Comparison of ENCODE assay signal across 30 mouse cellular contexts in genomic region chr11:94350337-94350736, GRCm38 (mm10). TPM values are rescaled to one million over a fixed set of nuclear protein-coding genes. Genes with fewer than 3 reads are reported as not detected.
DNase-seq lines count a peak whose midpoint lies in the region; ATAC-seq and TF ChIP-seq lines count a peak whose summit lies in the region.
"Had no signal": no experiment of that assay in that cellular context is flagged by ENCODE, and none has a peak within 500 bp of the region (broad histone marks: within the 10 kb centered on the region; RNA-seq: fewer than 3 reads in every experiment).

No protein-coding gene starts in this region.

- peak overlapping the region; percentile 9; the same call in 1 of the 2 replicates for H3K9ac ChIP-seq in liver, embryonic 14.5 days (replicated peaks)
- H3K9ac ChIP-seq: embryonic facial prominence, embryonic 13.5 days; heart, embryonic 15.5 days; hindbrain, embryonic 12.5 days; midbrain, embryonic 12.5 days; neural tube, embryonic 12.5 days had no signal

- H3K4me1 ChIP-seq in liver, embryonic 14.5 days (replicated peaks; ENCODE audit: control insufficient read depth in 2 of 2, insufficient read depth in 2 of 2, low read length in 1 of 2) = peaks cover 16 to 25% of the 10 kb centered on the region in 2 experiments
- peaks cover 11% of the 10 kb centered on the region; the same call in 1 of the 2 replicates for H3K4me1 ChIP-seq in forebrain, embryonic 10.5 days
- H3K4me1 ChIP-seq: embryonic facial prominence, embryonic 13.5 days; midbrain, embryonic 12.5 days; neural tube, embryonic 12.5 days had no signal

- H3K27ac ChIP-seq in liver, embryonic 14.5 days = peak overlapping the region; percentile 67
- H3K27ac ChIP-seq in forebrain, embryonic 10.5 days = no peak overlapping the region
- H3K27ac ChIP-seq: embryonic facial prominence, embryonic 13.5 days; heart, embryonic 10.5 days; heart, embryonic 15.5 days; hindbrain, embryonic 12.5 days; kidney, postnatal 0 days; midbrain, embryonic 12.5 days; neural tube, embryonic 12.5 days had no signal

- no peak for TF ChIP-seq EP300 in liver, embryonic 14.5 days (IDR thresholded peaks at IDR 0.05; ENCODE audit: low read depth)

- no peaks in the 10 kb centered on the region; the same call in 1 of the 2 replicates for H3K27me3 ChIP-seq in liver, embryonic 14.5 days (ENCODE audit: control insufficient read depth, insufficient read depth, low read length)
- peaks cover 29% of the 10 kb centered on the region for H3K27me3 ChIP-seq in forebrain, embryonic 10.5 days (ENCODE audit: poor library complexity, severe bottlenecking)
- H3K27me3 ChIP-seq: embryonic facial prominence, embryonic 13.5 days; neural tube, embryonic 12.5 days had no signal

- H3K9me3 ChIP-seq in liver, embryonic 14.5 days (ENCODE audit: control insufficient read depth, low read length) = no peaks in the 10 kb centered on the region
- H3K9me3 ChIP-seq in forebrain, embryonic 10.5 days = no peaks in the 10 kb centered on the region
- H3K9me3 ChIP-seq: embryonic facial prominence, embryonic 13.5 days; heart, embryonic 10.5 days; heart, embryonic 15.5 days; hindbrain, embryonic 12.5 days; midbrain, embryonic 12.5 days; neural tube, embryonic 12.5 days had no signal

- peak overlapping the region; percentile 55 for H3K4me2 ChIP-seq in liver, embryonic 14.5 days (ENCODE audit: low read depth)
- H3K4me2 ChIP-seq: embryonic facial prominence, embryonic 13.5 days; heart, embryonic 15.5 days; hindbrain, embryonic 12.5 days; midbrain, embryonic 12.5 days; neural tube, embryonic 12.5 days had no signal

- WGBS in liver, embryonic 14.5 days (ENCODE audit: insufficient replicate concordance) = 7% methylated on average over 1 of the region's 1 CpGs
- WGBS in forebrain, embryonic 10.5 days = 85% methylated on average over 1 of the region's 1 CpGs

- DNase-seq in c-Kit-positive CD71-positive TER-119-positive erythroid progenitor cells, embryonic 14.5 days (ENCODE audit: low spot score) = peak; percentile 57
- DNase-seq in liver, embryonic 14.5 days (ENCODE audit: low read depth in 3 of 3, low spot score in 3 of 3) = peak in 2 of 3 experiments; percentile 35 to 36
- DNase-seq in right cerebral cortex, postnatal 4 days = no peak
- no peak for DNase-seq in forebrain, embryonic 10.5 days (ENCODE audit: extremely low spot score, low spot score)
- no peak for DNase-seq in ovary, postnatal 14 days (ENCODE audit: low spot score)
- DNase-seq: adrenal gland, adult 2 months; adrenal gland, postnatal 36 days; B cell, adult 2 months; cerebellum, adult 11 months; cerebellum, postnatal 10 days; gastrocnemius, postnatal 25 days; heart, adult 11 months; kidney, adult 8-10 months; lung, postnatal 14 days; retina, postnatal 1 day; right cerebral cortex, postnatal 14 days; thymus, postnatal 14 days had no signal

- peak; percentile 55 for ATAC-seq in erythroid progenitor cell, adult 5-6 weeks (replicated peaks; ENCODE audit: low FRiP score, poor library complexity, severe bottlenecking)
- peak; percentile 72 for ATAC-seq in liver, embryonic 14.5 days (ENCODE audit: insufficient read depth)
- peak; percentile 36; the same call in 1 of the 2 replicates for ATAC-seq in megakaryocyte-erythroid progenitor cell, adult 5-6 weeks (replicated peaks; ENCODE audit: low FRiP score, low TSS enrichment, poor library complexity, severe bottlenecking)
- ATAC-seq: activated CD4-positive, CD25-positive, alpha-beta regulatory T cell, adult 4 months; forebrain, embryonic 14.5 days; intestine, embryonic 16.5 days had no signal

- no peak overlapping the region for H3K4me3 ChIP-seq in liver, embryonic 14.5 days (ENCODE audit: insufficient read depth in 1 of 2, low read depth in 2 of 2, low read length in 2 of 2)
- H3K4me3 ChIP-seq in forebrain, embryonic 10.5 days = no peak overlapping the region
- H3K4me3 ChIP-seq: embryonic facial prominence, embryonic 13.5 days; heart, embryonic 10.5 days; heart, embryonic 15.5 days; hindbrain, embryonic 12.5 days; midbrain, embryonic 12.5 days; myocyte; neural tube, embryonic 12.5 days had no signal

- no peaks in the 10 kb centered on the region for H3K36me3 ChIP-seq in liver, embryonic 14.5 days (replicated peaks; ENCODE audit: control insufficient read depth, insufficient read depth, low read depth)
- H3K36me3 ChIP-seq in forebrain, embryonic 10.5 days (replicated peaks) = no peaks in the 10 kb centered on the region
- H3K36me3 ChIP-seq: embryonic facial prominence, embryonic 13.5 days; heart, embryonic 10.5 days; heart, embryonic 15.5 days; hindbrain, embryonic 12.5 days; midbrain, embryonic 12.5 days; neural tube, embryonic 12.5 days had no signal

- TF ChIP-seq CTCF in liver, embryonic 14.5 days (IDR thresholded peaks at IDR 0.05; ENCODE audit: low read depth) = no peak

RNA-seq across cellular contexts. Expression of gene Ankrd40, which starts 22.5 kb away (rescaled TPM):
- total RNA-seq in erythroid progenitor cell, adult 5-6 weeks (2015; ENCODE audit: low replicate concordance) = 12.2 and 39.6 TPM in 2 replicates
- 22.2 and 28.6 TPM in 2 replicates for total RNA-seq in erythroid progenitor cell, adult 5-6 weeks (2017; ENCODE audit: low replicate concordance)
- polyA plus RNA-seq in liver, embryonic 14.5 days (2012; rRNA removed) = 11.7 and 12.6 TPM in 2 replicates
- polyA plus RNA-seq in liver, embryonic 14.5 days (2014; fragmentation: Nextera tagmentation; extraction: Ambion mirVana) = 5.1 and 5.5 TPM in 2 replicates
- 19.9 and 20.9 TPM in 2 replicates for total RNA-seq in megakaryocyte-erythroid progenitor cell, adult 5-6 weeks (2014; fragmentation: Nextera tagmentation)
- 41.5 and 44.8 TPM in 2 replicates for total RNA-seq in megakaryocyte-erythroid progenitor cell, adult 5-6 weeks (2017)
- 10.3 and 11.4 TPM in 2 replicates for polyA plus RNA-seq in forebrain, embryonic 10.5 days (2016; fragmentation: Nextera tagmentation; extraction: Ambion mirVana)

RNA-seq across cellular contexts. Expression of gene Luc7l3, which starts 28.5 kb away (rescaled TPM):
- 261 and 280 TPM in 2 replicates for total RNA-seq in erythroid progenitor cell, adult 5-6 weeks (2015; ENCODE audit: low replicate concordance)
- 596 and 607 TPM in 2 replicates for total RNA-seq in erythroid progenitor cell, adult 5-6 weeks (2017; ENCODE audit: low replicate concordance)
- polyA plus RNA-seq in liver, embryonic 14.5 days (2012; rRNA removed) = 20.6 and 39.1 TPM in 2 replicates
- 33.7 and 38.7 TPM in 2 replicates for polyA plus RNA-seq in liver, embryonic 14.5 days (2014; fragmentation: Nextera tagmentation; extraction: Ambion mirVana)
- 184 and 223 TPM in 2 replicates for total RNA-seq in megakaryocyte-erythroid progenitor cell, adult 5-6 weeks (2014; fragmentation: Nextera tagmentation)
- total RNA-seq in megakaryocyte-erythroid progenitor cell, adult 5-6 weeks (2017) = 419 and 570 TPM in 2 replicates
- polyA plus RNA-seq in forebrain, embryonic 10.5 days (2016; fragmentation: Nextera tagmentation; extraction: Ambion mirVana) = 113 and 129 TPM in 2 replicates

RNA-seq across cellular contexts. Expression of gene Abcc3, which starts 42.5 kb away (rescaled TPM):
- 2.9 and 6.7 TPM in 2 replicates for total RNA-seq in erythroid progenitor cell, adult 5-6 weeks (2015; ENCODE audit: low replicate concordance)
- 4.5 TPM in 1 of 2 replicates, not detected in the other for total RNA-seq in erythroid progenitor cell, adult 5-6 weeks (2017; ENCODE audit: low replicate concordance)
- 3.5 and 4.9 TPM in 2 replicates for polyA plus RNA-seq in liver, embryonic 14.5 days (2012; rRNA removed)
- polyA plus RNA-seq in liver, embryonic 14.5 days (2014; fragmentation: Nextera tagmentation; extraction: Ambion mirVana) = 4.7 and 6.5 TPM in 2 replicates
- not detected in 2 replicates for total RNA-seq in megakaryocyte-erythroid progenitor cell, adult 5-6 weeks (2014; fragmentation: Nextera tagmentation)
- 0.04 TPM in 1 of 2 replicates, not detected in the other for total RNA-seq in megakaryocyte-erythroid progenitor cell, adult 5-6 weeks (2017)
- 0.12 and 0.22 TPM in 2 replicates for polyA plus RNA-seq in forebrain, embryonic 10.5 days (2016; fragmentation: Nextera tagmentation; extraction: Ambion mirVana)
- polyA plus RNA-seq: myocyte had no signal

Comparison
In these comparisons a context has a peak if more than half of its experiments do, and no peak if none do; other contexts are left out.
1. DNase-seq: peak in c-Kit-positive CD71-positive TER-119-positive erythroid progenitor cells, embryonic 14.5 days (single experiment) and liver, embryonic 14.5 days (2 of 3); none in right cerebral cortex, postnatal 4 days (single experiment), forebrain, embryonic 10.5 days (single experiment) and ovary, postnatal 14 days (single experiment).
2. Peak in every context shown above with its lines, with median percentiles within 50 percentile points of each other: ATAC-seq.